Mouse (Mus musculus) lung, postnatal 0 days (tissue): ENCODE results near the gene Rybp.

ENCODE experiments used
- CTCF ChIP-seq: IDR thresholded peaks from 2 replicates; pipeline ENCODE4 v1.5.1; 2016; ENCODE audit warnings: antibody characterized with exemption, mild to moderate bottlenecking
- EP300 ChIP-seq: IDR thresholded peaks from 2 replicates; pipeline ENCODE4 v1.6.1; 2016; ENCODE audit warnings: antibody characterized with exemption, mild to moderate bottlenecking, control low read depth

DNA sequence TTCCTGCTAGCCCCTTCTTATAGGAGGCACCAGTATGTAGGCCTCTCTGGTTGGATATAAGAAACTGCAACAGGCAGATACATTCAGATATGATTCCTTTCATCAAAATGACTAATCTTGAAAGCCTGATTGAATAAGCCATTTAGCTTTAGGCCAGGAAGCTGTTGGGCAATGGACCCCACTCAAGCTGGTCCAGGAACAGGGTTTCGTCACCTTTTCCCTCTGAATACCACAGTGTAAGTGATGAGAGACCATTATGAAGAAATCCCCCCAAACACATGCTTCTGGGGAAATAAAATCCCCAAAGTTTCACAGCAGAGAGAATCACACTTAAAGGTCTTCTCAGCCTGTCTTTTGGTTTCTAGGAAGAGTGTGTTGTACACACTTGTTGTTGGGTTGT, 23.9 kb upstream of the Rybp start:
- TF ChIP-seq CTCF (no peak), EP300 (no peak)
